In the genomic region with DNA sequence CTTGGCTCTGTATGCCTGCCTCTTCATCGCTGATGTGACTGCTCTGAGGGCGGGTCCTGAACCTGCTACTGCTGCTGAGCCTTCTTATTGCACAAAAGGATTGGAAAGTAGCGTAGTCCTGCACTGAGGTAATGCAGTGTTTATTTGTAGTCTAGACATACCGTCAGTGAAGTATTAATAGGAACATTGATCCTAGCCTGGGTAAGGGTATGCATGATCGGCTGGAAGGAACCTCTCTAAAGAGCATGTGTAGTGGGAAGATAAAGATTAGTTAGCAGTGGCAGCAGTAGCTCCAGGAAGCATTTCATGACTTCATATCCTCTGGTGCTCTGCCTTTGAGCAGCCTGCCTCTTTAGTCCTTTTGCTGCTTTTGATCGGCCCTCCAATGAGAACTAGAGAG, we compare ENCODE assay signal across 16 mouse cellular contexts. TPM values are rescaled to one million over a fixed set of nuclear protein-coding genes. Genes with fewer than 3 reads are reported as not detected.
DNase-seq lines count a peak whose midpoint lies in the region; ATAC-seq and TF ChIP-seq lines count a peak whose summit lies in the region.
"Had no signal": no experiment of that assay in that cellular context is flagged by ENCODE, and none has a peak within 500 bp of the region (broad histone marks: within the 10 kb centered on the region; RNA-seq: fewer than 3 reads in every experiment).

No protein-coding gene starts in this region.

- no peak for DNase-seq in heart, adult 2 months
- DNase-seq in spleen, adult 2 months (ENCODE audit: low read depth in 1 of 2, low spot score in 2 of 2), result no peak
- DNase-seq in spleen, adult 12 weeks (ENCODE audit: low spot score), result no peak
- no peak for DNase-seq in adipocyte (ENCODE audit: low spot score)
- DNase-seq in left cerebral cortex, postnatal 4 days, result no peak
- DNase-seq: kidney, adult 2 months; liver, embryonic 13.5 days had no signal

- H3K9ac ChIP-seq in heart, embryonic 13.5 days, result no peak overlapping the region
- no peak overlapping the region for H3K9ac ChIP-seq in heart, adult 2 months (ENCODE audit: low read depth, low read length)
- no peak overlapping the region for H3K9ac ChIP-seq in stomach, embryonic 15.5 days
- H3K9ac ChIP-seq: liver, embryonic 13.5 days; neural tube, embryonic 15.5 days had no signal

- no peak for TF ChIP-seq POLR2A in heart, adult 2 months (IDR thresholded peaks at IDR 0.05; ENCODE audit: insufficient read depth, low read depth, low read length)
- no peak for TF ChIP-seq POLR2A in spleen, adult 2 months (IDR thresholded peaks at IDR 0.05; ENCODE audit: low read depth, low read length)

- ATAC-seq in heart, embryonic 13.5 days (ENCODE audit: extremely low read depth, insufficient number of reproducible peaks, low FRiP score, low TSS enrichment), result no peak
- peak; percentile 15 to 34; a peak in 3 of 4 replicates for ATAC-seq in hematopoietic stem cell, adult 5-6 weeks (replicated peaks in 1 of 2; ENCODE audit: insufficient read depth in 1 of 2, low FRiP score in 2 of 2, low TSS enrichment in 1 of 2, low read depth in 1 of 2, poor library complexity in 2 of 2, severe bottlenecking in 2 of 2)
- ATAC-seq in stomach, embryonic 15.5 days (ENCODE audit: insufficient read depth, low FRiP score, low read depth), result peak; percentile 12; the same call in 1 of the 2 replicates
- ATAC-seq: activated CD4-positive, CD25-positive, alpha-beta regulatory T cell, adult 4 months had no signal

- 30% methylated on average over 6 of the region's 6 CpGs for WGBS in heart, embryonic 13.5 days
- 25% methylated on average over 6 of the region's 6 CpGs for WGBS in heart, adult 2 months
- WGBS in spleen, adult 2 months, result 35% methylated on average over 6 of the region's 6 CpGs
- WGBS in stomach, embryonic 15.5 days, result 47% methylated on average over 6 of the region's 6 CpGs

- TF ChIP-seq CTCF in heart, adult 2 months (IDR thresholded peaks at IDR 0.05), result no peak
- TF ChIP-seq CTCF in spleen, adult 2 months (IDR thresholded peaks at IDR 0.05; ENCODE audit: extremely low read depth, insufficient read depth, insufficient read length, insufficient replicate concordance), result no peak

- intact Hi-C loops in heart, adult 2 months (cut with DNase I), result no loop called here
- intact Hi-C loops in left cerebral cortex, postnatal 4 days (cut with DNase I), result no loop called here

- H3K4me1 ChIP-seq in heart, embryonic 13.5 days, result peaks cover 12% of the 10 kb centered on the region
- no peaks in the 10 kb centered on the region for H3K4me1 ChIP-seq in heart, adult 2 months (ENCODE audit: control insufficient read depth, insufficient read depth, low read length)
- peaks cover 34% of the 10 kb centered on the region for H3K4me1 ChIP-seq in spleen, adult 2 months (ENCODE audit: control insufficient read depth, insufficient read depth, insufficient read length)
- no peaks in the 10 kb centered on the region for H3K4me1 ChIP-seq in stomach, embryonic 15.5 days
- H3K4me1 ChIP-seq: liver, embryonic 13.5 days had no signal

- H3K4me3 ChIP-seq in heart, embryonic 13.5 days, result no peak overlapping the region
- no peak overlapping the region for H3K4me3 ChIP-seq in heart, adult 2 months
- H3K4me3 ChIP-seq in spleen, adult 2 months (ENCODE audit: extremely low read depth, insufficient read depth, insufficient read length), result no peak overlapping the region
- H3K4me3 ChIP-seq in stomach, embryonic 15.5 days (replicated peaks), result no peak overlapping the region
- H3K4me3 ChIP-seq: liver, embryonic 13.5 days; neural tube, embryonic 15.5 days had no signal

- peaks cover 34% of the 10 kb centered on the region for H3K27me3 ChIP-seq in heart, embryonic 13.5 days (replicated peaks)
- H3K27me3 ChIP-seq in heart, adult 2 months (ENCODE audit: control insufficient read depth, insufficient read depth, low read length), result no peaks in the 10 kb centered on the region
- no peaks in the 10 kb centered on the region for H3K27me3 ChIP-seq in spleen, adult 2 months (ENCODE audit: control insufficient read depth, insufficient read depth, low read length)
- H3K27me3 ChIP-seq in stomach, embryonic 15.5 days (replicated peaks), result no peaks in the 10 kb centered on the region
- H3K27me3 ChIP-seq: neural tube, embryonic 15.5 days had no signal

- no peaks in the 10 kb centered on the region for H3K9me3 ChIP-seq in heart, embryonic 13.5 days
- H3K9me3 ChIP-seq in stomach, embryonic 15.5 days, result no peaks in the 10 kb centered on the region
- H3K9me3 ChIP-seq: liver, embryonic 13.5 days; neural tube, embryonic 15.5 days had no signal

- no peaks in the 10 kb centered on the region for H3K79me2 ChIP-seq in heart, adult 2 months (replicated peaks; ENCODE audit: control insufficient read depth, insufficient read depth, low read length)

- no peak for TF ChIP-seq EP300 in heart, adult 2 months (IDR thresholded peaks at IDR 0.05; ENCODE audit: insufficient read depth, low read depth, low read length)

- H3K36me3 ChIP-seq in heart, embryonic 13.5 days, result no peaks in the 10 kb centered on the region
- no peaks in the 10 kb centered on the region for H3K36me3 ChIP-seq in heart, adult 2 months (ENCODE audit: control insufficient read depth, insufficient read depth, low read length)
- no peaks in the 10 kb centered on the region for H3K36me3 ChIP-seq in spleen, adult 2 months (ENCODE audit: control insufficient read depth, insufficient read depth, low read length)
- H3K36me3 ChIP-seq in stomach, embryonic 15.5 days, result no peaks in the 10 kb centered on the region
- H3K36me3 ChIP-seq: liver, embryonic 13.5 days; neural tube, embryonic 15.5 days had no signal

- peak overlapping the region; percentile 26; the same call in 1 of the 2 replicates for H3K4me2 ChIP-seq in heart, embryonic 13.5 days
- no peak overlapping the region for H3K4me2 ChIP-seq in stomach, embryonic 15.5 days
- H3K4me2 ChIP-seq: liver, embryonic 13.5 days; neural tube, embryonic 15.5 days had no signal

- H3K27ac ChIP-seq in heart, embryonic 13.5 days (replicated peaks), result no peak overlapping the region
- no peak overlapping the region for H3K27ac ChIP-seq in heart, adult 2 months
- 0 out of 2 replicates have a peak overlapping the region, but pooled peaks have one; percentile 28 for H3K27ac ChIP-seq in spleen, adult 2 months (ENCODE audit: insufficient read depth, low read length)
- no peak overlapping the region for H3K27ac ChIP-seq in stomach, embryonic 15.5 days
- H3K27ac ChIP-seq: liver, embryonic 13.5 days; neural tube, embryonic 15.5 days had no signal

RNA-seq across cellular contexts. Expression of a gene that starts 43.5 kb away (rescaled TPM):
- not detected in 2 replicates for polyA plus RNA-seq in heart, embryonic 13.5 days (2015; fragmentation: Nextera tagmentation; extraction: Ambion mirVana)
- total RNA-seq in heart, adult 2 months (2021), result not detected
- polyA plus RNA-seq in heart, adult 2 months (2012; rRNA removed), result not detected in 2 replicates
- polyA plus RNA-seq in spleen, adult 2 months (2012; rRNA removed), result 2.7 and 3.0 TPM in 2 replicates
- total RNA-seq in hematopoietic stem cell, adult 5-6 weeks (2017), result 0.13 TPM in 1 of 2 replicates, not detected in the other
- polyA plus RNA-seq in stomach, embryonic 15.5 days (2015; fragmentation: Nextera tagmentation; extraction: Ambion mirVana), result 0.04 and 0.10 TPM in 2 replicates
- 10 to 100 TPM; 33.2 to 36.8 TPM for total RNA-seq in left cerebral cortex, postnatal 4 days (2021)
- total RNA-seq: heart, postnatal 25 days had no signal
- polyA plus RNA-seq: C2C12; embryonic facial prominence, embryonic 11.5 days; liver, embryonic 13.5 days; lung, embryonic 16.5 days had no signal

RNA-seq across cellular contexts. Expression of a gene that starts 52.6 kb away (rescaled TPM):
- 23.1 and 23.9 TPM in 2 replicates for polyA plus RNA-seq in heart, embryonic 13.5 days (2015; fragmentation: Nextera tagmentation; extraction: Ambion mirVana)
- total RNA-seq in heart, adult 2 months (2021), result 10 to 100 TPM; 82.3 to 99.7 TPM
- polyA plus RNA-seq in heart, adult 2 months (2012; rRNA removed), result 72.3 and 73.8 TPM in 2 replicates
- 7.2 TPM in 2 replicates for polyA plus RNA-seq in spleen, adult 2 months (2012; rRNA removed)
- total RNA-seq in hematopoietic stem cell, adult 5-6 weeks (2017), result 1.9 and 5.0 TPM in 2 replicates
- polyA plus RNA-seq in stomach, embryonic 15.5 days (2015; fragmentation: Nextera tagmentation; extraction: Ambion mirVana), result 10.8 and 11.6 TPM in 2 replicates
- total RNA-seq in left cerebral cortex, postnatal 4 days (2021), result 10 to 100 TPM; 16.3 to 25.7 TPM
